In the genomic region with DNA sequence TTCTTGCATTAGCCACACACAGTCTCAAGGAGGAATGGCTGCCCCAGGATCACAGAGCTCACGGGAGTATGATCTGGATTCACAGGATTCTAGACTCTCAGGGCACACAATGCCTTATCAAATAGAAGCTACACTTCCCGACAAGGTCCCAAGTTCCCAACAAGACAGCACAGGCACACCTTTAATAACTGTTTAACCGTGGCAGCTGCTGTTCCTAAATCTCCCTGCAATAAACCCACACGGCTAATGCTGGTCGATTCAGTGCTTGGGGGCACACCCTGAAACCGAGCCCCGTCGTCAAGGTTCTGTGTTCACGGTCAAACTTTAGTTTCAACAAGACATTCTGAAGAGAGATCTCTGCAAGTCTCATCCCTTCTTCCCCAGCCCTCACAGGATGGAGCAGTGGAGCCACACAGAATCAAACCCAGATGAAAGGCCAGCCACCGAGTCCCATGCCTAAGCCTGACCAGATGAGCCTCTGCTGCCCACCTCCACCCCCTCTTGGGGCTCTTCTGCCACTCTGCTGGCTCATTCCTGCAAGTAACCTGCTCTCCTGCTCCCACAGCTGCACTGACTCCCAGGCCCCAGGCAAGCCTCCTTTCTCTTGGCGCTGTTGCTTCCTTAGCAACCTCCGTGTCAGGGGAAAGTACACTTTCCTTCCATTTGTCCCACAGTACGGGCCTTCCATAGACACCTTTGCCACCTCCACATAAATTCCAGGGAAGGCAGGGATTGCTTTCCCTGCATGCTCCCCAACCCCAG, we compare ENCODE assay signal across 10 mouse cellular contexts.
A peak's percentile ranks its signal among the peaks of the same experiment; 100 is the strongest.
DNase-seq lines count a peak whose midpoint lies in the region; ATAC-seq lines count a peak whose summit lies in the region.
"Had no signal": no experiment of that assay in that cellular context is flagged by ENCODE, and none has a peak within 500 bp of the region (broad histone marks: within the 10 kb centered on the region; RNA-seq: fewer than 3 reads in every experiment).

No protein-coding gene starts in this region.

- H3K4me2 ChIP-seq in kidney, embryonic 16.5 days (replicated peaks; ENCODE audit: low read depth, low read length) = no peak overlapping the region
- no peak overlapping the region for H3K4me2 ChIP-seq in forebrain, embryonic 14.5 days (ENCODE audit: low read length)
- no peak overlapping the region for H3K4me2 ChIP-seq in limb, embryonic 11.5 days (ENCODE audit: low read depth, severe bottlenecking)
- H3K4me2 ChIP-seq in neural tube, embryonic 15.5 days = no peak overlapping the region
- H3K4me2 ChIP-seq: heart, embryonic 15.5 days; liver, embryonic 12.5 days had no signal

- H3K36me3 ChIP-seq in kidney, embryonic 16.5 days (ENCODE audit: insufficient read depth, low read length) = no peaks in the 10 kb centered on the region
- no peaks in the 10 kb centered on the region for H3K36me3 ChIP-seq in forebrain, embryonic 14.5 days (ENCODE audit: control insufficient read depth, insufficient read depth, low read length)
- no peaks in the 10 kb centered on the region for H3K36me3 ChIP-seq in limb, embryonic 11.5 days (ENCODE audit: control insufficient read depth, insufficient read depth, low read length)
- H3K36me3 ChIP-seq in neural tube, embryonic 15.5 days = no peaks in the 10 kb centered on the region
- H3K36me3 ChIP-seq: heart, embryonic 15.5 days; liver, embryonic 12.5 days had no signal

- DNase-seq in kidney, adult 11 months = no peak
- no peak for DNase-seq in forebrain, embryonic 14.5 days (ENCODE audit: low spot score)
- peak; percentile 49 for DNase-seq in limb, embryonic 11.5 days (ENCODE audit: low spot score)
- DNase-seq in frontal cortex, postnatal 36 days (ENCODE audit: low spot score in 2 of 2) = no peak
- no peak for DNase-seq in right cerebral cortex, postnatal 36 days (ENCODE audit: low spot score in 2 of 2)
- DNase-seq in yolk sac, embryonic 10.5 days (ENCODE audit: low spot score) = no peak

- WGBS in kidney, embryonic 16.5 days = 61% methylated on average over 13 of the region's 13 CpGs
- 79% methylated on average over 13 of the region's 13 CpGs for WGBS in forebrain, embryonic 14.5 days
- 45% methylated on average over 13 of the region's 13 CpGs for whole genome bisulfite sequencing in limb, embryonic 11.5 days
- 52% methylated on average over 13 of the region's 13 CpGs for WGBS in neural tube, embryonic 15.5 days

- H3K4me1 ChIP-seq in kidney, embryonic 16.5 days (ENCODE audit: insufficient read depth, low read length) = peaks cover 8% of the 10 kb centered on the region
- H3K4me1 ChIP-seq in forebrain, embryonic 14.5 days (ENCODE audit: control insufficient read depth, insufficient read depth, low read length) = peaks cover 3% of the 10 kb centered on the region; the same call in 1 of the 2 replicates
- H3K4me1 ChIP-seq in limb, embryonic 11.5 days (ENCODE audit: control insufficient read depth, insufficient read depth, low read length) = peaks cover 15% of the 10 kb centered on the region
- peaks cover 25% of the 10 kb centered on the region for H3K4me1 ChIP-seq in neural tube, embryonic 15.5 days
- H3K4me1 ChIP-seq: heart, embryonic 15.5 days; liver, embryonic 12.5 days had no signal

- ATAC-seq in kidney, embryonic 16.5 days (ENCODE audit: low FRiP score, low TSS enrichment) = peak; percentile 11; the same call in 1 of the 2 replicates
- peak; percentile 16; the same call in 1 of the 2 replicates for ATAC-seq in forebrain, embryonic 14.5 days
- no peak for ATAC-seq in limb, embryonic 11.5 days (ENCODE audit: insufficient number of reproducible peaks, low FRiP score, low TSS enrichment, low read depth)
- ATAC-seq in neural tube, embryonic 15.5 days (ENCODE audit: low FRiP score) = peak; percentile 36; the same call in 1 of the 2 replicates
- ATAC-seq: liver, embryonic 12.5 days had no signal

- no peak overlapping the region for H3K27ac ChIP-seq in kidney, embryonic 16.5 days (ENCODE audit: low read length)
- no peak overlapping the region; the same call in 1 of the 2 replicates for H3K27ac ChIP-seq in forebrain, embryonic 14.5 days (ENCODE audit: low read depth, low read length)
- H3K27ac ChIP-seq in limb, embryonic 11.5 days (replicated peaks; ENCODE audit: low read depth, low read length) = peak overlapping the region; percentile 17; the same call in 1 of the 2 replicates
- H3K27ac ChIP-seq in neural tube, embryonic 15.5 days (replicated peaks) = peak overlapping the region; percentile 70
- H3K27ac ChIP-seq: heart, embryonic 15.5 days; liver, embryonic 12.5 days had no signal

- H3K9ac ChIP-seq in kidney, embryonic 16.5 days (replicated peaks; ENCODE audit: low read length) = no peak overlapping the region
- H3K9ac ChIP-seq in forebrain, embryonic 14.5 days (ENCODE audit: low read length) = 0 out of 2 replicates have a peak overlapping the region, but pooled peaks have one; percentile 2
- no peak overlapping the region for H3K9ac ChIP-seq in limb, embryonic 11.5 days (ENCODE audit: low read length)
- 0 out of 2 replicates have a peak overlapping the region, but pooled peaks have one; percentile 17 for H3K9ac ChIP-seq in neural tube, embryonic 15.5 days (replicated peaks)
- H3K9ac ChIP-seq: heart, embryonic 15.5 days; liver, embryonic 12.5 days had no signal

- no peaks in the 10 kb centered on the region for H3K27me3 ChIP-seq in kidney, embryonic 16.5 days (ENCODE audit: insufficient read depth, low read length)
- no peaks in the 10 kb centered on the region for H3K27me3 ChIP-seq in forebrain, embryonic 14.5 days (replicated peaks; ENCODE audit: control insufficient read depth, insufficient read depth, low read length)
- no peaks in the 10 kb centered on the region for H3K27me3 ChIP-seq in limb, embryonic 11.5 days (ENCODE audit: control insufficient read depth, insufficient read depth, low read length)
- no peaks in the 10 kb centered on the region for H3K27me3 ChIP-seq in neural tube, embryonic 15.5 days (replicated peaks)
- H3K27me3 ChIP-seq: heart, embryonic 15.5 days; liver, embryonic 12.5 days had no signal

- no peaks in the 10 kb centered on the region for H3K9me3 ChIP-seq in kidney, embryonic 16.5 days (ENCODE audit: low read length)
- H3K9me3 ChIP-seq in forebrain, embryonic 14.5 days (replicated peaks; ENCODE audit: control insufficient read depth, low read length) = no peaks in the 10 kb centered on the region
- no peaks in the 10 kb centered on the region for H3K9me3 ChIP-seq in limb, embryonic 11.5 days (ENCODE audit: control insufficient read depth, low read length)
- no peaks in the 10 kb centered on the region for H3K9me3 ChIP-seq in neural tube, embryonic 15.5 days (replicated peaks)
- H3K9me3 ChIP-seq: heart, embryonic 15.5 days; liver, embryonic 12.5 days had no signal

- no peak overlapping the region for H3K4me3 ChIP-seq in kidney, embryonic 16.5 days (ENCODE audit: low read length)
- no peak overlapping the region for H3K4me3 ChIP-seq in forebrain, embryonic 14.5 days (ENCODE audit: low read depth, low read length)
- no peak overlapping the region for H3K4me3 ChIP-seq in limb, embryonic 11.5 days (ENCODE audit: low read depth, low read length)
- no peak overlapping the region for H3K4me3 ChIP-seq in neural tube, embryonic 15.5 days (replicated peaks)
- H3K4me3 ChIP-seq: heart, embryonic 15.5 days; liver, embryonic 12.5 days had no signal

Comparison
In these comparisons a context has a peak if more than half of its experiments do, and no peak if none do; other contexts are left out.
1. H3K27ac ChIP-seq: peak in limb, embryonic 11.5 days (single experiment) and neural tube, embryonic 15.5 days (single experiment); none in kidney, embryonic 16.5 days (single experiment) and forebrain, embryonic 14.5 days (single experiment).
2. H3K9ac ChIP-seq: peak in forebrain, embryonic 14.5 days (single experiment) and neural tube, embryonic 15.5 days (single experiment); none in kidney, embryonic 16.5 days (single experiment) and limb, embryonic 11.5 days (single experiment).